Mouse (Mus musculus) gastrocnemius, adult 18-20 months (tissue): Measurements from ENCODE around the gene Itga3. TPM values are rescaled to one million over a fixed set of nuclear protein-coding genes. Genes with fewer than 3 reads are reported as not detected.

Experiments used
- DNase-seq: peaks from one replicate; pipeline ENCODE4 v3.0.0; 2021; ENCODE audit warnings: low spot score
- long read RNA-seq, 2 experiments: library from polyadenylated mRNA; stranded (forward); transcript quantifications; one replicate each; pipeline ENCODE4 v2.0.0; 2021
- total RNA-seq, 2 experiments: library from RNA; stranded (reverse); gene quantifications; 2 replicates each; pipeline ENCODE4 v1.2.3; 2021

Itga3 gene
- 1 to 10 TPM; 4.7 to 5.0 TPM for total RNA-seq
- long read RNA-seq, experiment 1, full-length matches to known transcripts, result 3 of 5 reads
- long read RNA-seq, experiment 1, partial matches to known transcripts, result 1 of 5 reads
- long read RNA-seq, experiment 1, other reads (novel, unspliced or antisense), result 1 of 5 reads
- long read RNA-seq, experiment 2, full-length matches to known transcripts, result 1 of 5 reads
- long read RNA-seq, experiment 2, partial matches to known transcripts, result 2 of 5 reads
- long read RNA-seq, experiment 2, other reads (novel, unspliced or antisense), result 2 of 5 reads

DNA sequence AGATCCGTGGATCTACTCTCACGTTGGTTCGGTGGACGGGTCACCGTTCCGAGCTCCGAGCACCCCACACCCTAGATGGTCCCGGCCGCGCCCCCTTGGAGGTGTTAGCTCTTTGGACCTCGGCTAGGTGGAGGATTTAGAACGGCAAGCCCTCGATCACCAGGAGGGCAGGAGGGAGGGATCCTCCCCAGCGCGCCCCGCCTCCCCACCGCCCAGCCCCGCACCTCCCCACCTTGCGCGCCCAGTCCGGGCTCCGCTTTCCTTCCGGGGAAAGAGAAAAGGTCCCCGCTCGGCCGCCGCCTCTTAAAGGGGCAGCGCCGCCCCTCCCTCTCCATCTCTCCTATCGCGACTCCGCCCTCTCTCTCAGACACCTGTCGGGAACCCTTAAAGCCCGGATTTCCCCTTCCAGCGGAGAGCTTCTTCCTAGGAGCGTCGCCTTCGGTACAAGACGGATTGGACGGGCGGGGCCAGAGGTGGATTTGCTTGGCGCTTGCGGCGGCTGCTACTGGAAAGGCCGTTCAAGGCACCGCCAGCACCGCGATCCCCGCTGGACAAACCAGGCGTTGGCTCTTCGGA lies at the start of gene Itga3:
Gene Itga3 (minus strand): TSS at position 266 of the 576 bp plus-strand sequence.
- DNase-seq, result peak; percentile 53

DNA sequence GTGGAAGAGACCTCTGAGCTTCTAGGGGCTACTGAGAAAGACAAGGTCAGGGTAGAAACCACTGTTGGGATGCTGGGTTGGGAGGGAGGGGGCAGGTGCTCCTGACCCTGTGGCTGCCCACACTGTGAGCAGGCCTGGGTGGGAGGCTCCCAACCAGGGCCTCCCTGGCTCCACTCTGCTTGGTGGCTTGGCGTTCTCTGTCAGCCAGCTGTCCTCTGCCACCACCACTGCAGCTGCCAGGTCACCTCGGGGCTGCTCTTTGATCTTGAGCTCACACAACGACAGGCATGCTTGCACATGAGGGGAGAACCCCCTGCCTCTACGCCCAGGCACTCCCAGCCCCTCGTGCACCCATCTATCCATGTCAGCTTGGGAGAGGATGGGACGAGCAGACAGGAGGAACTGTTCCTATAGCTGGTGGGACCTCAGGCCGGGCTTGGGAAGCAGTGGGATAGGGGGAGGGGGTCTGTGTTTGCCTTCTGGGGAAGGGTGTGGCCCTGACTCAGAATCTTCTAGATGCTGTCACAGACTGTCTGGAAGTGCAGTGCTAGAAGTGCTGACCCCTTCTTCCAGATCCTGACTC lies 48.9 kb upstream of the Itga3 start:
- no peak for DNase-seq

GRCm38 (mm10) chr11:95122100-95122489 lies 45.5 kb upstream of the Itga3 start:
- no peak for DNase-seq

DNA sequence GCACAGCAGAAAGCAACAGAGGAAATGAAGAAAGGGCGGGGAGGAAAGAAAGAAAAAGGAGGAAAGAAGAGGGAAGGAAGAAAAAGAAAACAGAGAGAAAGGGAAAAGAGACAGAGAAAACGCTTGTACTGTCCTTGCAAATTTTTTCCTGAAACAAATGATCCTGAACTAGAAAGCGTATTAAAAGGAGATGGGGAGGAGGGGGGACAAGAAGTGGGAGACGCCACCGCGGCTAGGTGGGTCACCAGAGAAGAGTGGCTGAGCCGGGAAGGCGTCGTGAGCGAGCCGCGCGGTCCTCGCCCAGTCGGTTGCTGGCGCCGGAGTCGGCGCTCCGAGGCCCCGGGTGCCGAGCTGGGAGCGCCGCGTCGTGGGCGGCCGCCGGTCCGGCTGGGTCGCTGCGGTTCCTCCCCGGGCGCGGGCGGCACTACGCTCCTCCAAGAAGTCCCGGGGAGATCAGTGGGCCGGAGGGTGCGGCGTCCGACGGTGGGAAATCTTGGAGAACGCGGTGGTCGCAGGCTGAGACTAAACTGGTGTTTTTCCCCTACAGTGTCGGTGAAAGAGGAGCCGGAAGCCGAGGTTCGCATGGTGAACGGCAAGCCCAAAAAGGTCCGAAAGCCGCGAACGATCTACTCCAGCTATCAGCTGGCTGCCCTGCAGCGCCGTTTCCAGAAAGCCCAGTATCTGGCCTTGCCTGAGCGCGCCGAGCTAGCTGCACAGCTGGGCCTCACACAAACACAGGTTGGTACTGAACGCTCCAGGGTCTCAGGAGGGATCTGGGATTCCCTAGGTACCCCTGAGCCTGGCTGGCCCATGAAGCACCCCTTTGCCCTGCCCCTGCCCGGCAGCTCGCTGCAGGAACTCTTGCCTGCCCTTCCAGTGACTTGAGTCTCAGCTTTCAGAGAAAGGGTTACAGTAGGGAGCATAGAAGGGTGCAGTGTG lies 44.8 kb upstream of the Itga3 start:
- no peak for DNase-seq

GRCm38 (mm10) chr11:95120633-95121020 lies 44.0 kb upstream of the Itga3 start:
- no peak for DNase-seq

GRCm38 (mm10) chr11:95119990-95120632 lies 43.5 kb upstream of the Itga3 start, which contains the start of gene Dlx3:
TSS of gene Dlx3 (plus strand) at chr11:95120119.
- DNase-seq, result no peak

- peak; percentile 70 for DNase-seq
These were observed 41.9 kb upstream of the Itga3 start for GRCm38 (mm10) chr11:95118505-95118904.

GRCm38 (mm10) chr11:95117030-95117429 lies 40.4 kb upstream of the Itga3 start:
- DNase-seq, result peak; percentile 67

GRCm38 (mm10) chr11:95110081-95110480 lies 33.5 kb upstream of the Itga3 start:
- no peak for DNase-seq

DNA sequence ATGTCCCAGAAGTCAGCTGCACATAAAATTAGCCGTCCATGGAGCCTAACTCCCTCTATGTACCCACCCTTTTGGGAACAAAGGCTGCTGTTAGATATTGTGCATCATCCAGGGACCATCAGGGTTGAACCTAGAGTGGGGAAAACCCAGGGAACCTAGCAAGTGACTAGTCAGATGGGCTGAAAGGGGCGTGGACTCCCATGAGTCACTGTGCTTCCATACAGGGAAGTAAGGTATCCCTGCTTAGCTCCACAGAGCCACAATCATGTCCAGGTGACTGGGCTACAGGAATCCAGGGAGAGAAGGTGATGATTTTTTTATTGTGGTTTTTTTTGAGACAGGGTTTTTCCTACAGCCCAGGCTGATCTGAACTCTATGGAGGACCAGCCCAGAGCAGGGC lies 32.4 kb upstream of the Itga3 start:
- DNase-seq, result no peak

DNA sequence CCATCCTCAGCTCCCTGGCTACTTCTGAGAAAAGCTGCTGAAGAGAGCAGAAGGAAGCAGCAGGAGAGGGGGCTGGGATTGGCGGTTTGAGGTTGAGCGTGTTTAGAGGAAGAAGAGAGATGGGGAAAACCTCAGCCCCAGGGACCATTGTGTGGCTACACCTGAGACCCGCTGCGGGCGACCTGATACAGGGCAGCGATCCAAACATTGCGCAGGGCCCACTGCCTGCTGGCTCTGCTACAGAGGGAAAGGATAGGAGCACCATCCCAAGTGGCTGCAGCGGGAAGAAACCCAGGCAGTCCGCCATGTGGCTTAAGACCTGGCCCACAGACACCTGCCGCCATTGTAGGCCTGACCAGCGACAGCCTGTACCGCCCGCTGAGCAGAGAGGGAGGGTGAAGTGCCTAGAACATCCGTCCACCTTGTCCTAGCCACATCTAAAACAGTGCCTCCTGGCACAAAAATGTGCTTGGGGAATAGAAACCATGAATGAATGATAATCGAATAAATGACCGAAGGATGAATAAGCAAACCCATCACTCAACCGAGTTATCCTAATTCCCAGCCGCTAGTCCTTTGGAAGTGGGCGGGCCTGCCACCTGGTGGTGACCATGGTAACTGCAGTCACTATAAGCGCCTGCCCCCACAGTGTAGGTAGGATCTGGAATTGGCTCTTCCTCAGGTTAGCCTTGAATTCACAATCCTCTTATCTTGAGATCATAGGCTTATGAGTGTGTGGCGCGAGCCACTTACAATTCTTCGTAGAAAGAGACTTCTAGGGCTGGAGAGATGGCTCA lies 30.0 kb upstream of the Itga3 start:
- peak; percentile 75 for DNase-seq

GRCm38 (mm10) chr11:95105274-95105874 lies 28.8 kb upstream of the Itga3 start:
- DNase-seq, result no peak

GRCm38 (mm10) chr11:95104266-95104665 lies 27.7 kb upstream of the Itga3 start:
- DNase-seq, result no peak

DNA sequence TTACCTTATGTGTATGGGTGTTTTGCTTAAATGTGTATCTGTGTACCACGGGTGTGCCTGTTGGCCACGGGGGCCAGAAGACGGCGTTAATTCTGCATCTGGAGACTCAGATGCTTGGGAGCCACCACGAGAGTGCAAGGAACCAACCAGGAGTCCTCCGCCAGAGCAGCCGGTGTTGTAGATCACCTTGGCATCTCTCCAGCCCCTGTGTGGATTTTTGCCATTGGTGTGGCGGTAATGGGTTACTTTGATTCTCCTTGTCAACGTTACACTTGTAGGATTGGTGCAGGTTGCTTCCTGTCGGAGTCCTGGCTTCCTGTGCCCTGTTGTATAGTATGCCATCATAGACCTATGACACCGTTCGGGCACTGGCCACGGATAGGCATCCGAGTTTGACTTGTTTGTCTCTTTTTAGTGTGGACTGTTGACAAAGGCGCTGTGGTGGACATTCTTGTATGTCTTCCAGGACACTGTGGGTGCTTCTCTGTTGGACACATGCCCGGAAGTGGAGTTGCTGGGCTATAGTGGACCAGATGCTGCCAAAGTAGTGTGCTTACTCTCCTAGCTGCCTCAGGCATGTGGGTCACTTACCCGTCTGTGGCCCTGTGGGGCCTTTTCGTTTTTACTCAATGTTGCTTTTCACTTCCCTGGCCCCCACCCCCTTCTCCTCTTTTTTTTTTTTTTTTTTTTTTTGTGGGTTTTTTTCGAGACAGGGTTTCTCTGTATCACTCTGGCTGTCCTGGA lies 25.7 kb upstream of the Itga3 start:
- DNase-seq, result no peak

DNA sequence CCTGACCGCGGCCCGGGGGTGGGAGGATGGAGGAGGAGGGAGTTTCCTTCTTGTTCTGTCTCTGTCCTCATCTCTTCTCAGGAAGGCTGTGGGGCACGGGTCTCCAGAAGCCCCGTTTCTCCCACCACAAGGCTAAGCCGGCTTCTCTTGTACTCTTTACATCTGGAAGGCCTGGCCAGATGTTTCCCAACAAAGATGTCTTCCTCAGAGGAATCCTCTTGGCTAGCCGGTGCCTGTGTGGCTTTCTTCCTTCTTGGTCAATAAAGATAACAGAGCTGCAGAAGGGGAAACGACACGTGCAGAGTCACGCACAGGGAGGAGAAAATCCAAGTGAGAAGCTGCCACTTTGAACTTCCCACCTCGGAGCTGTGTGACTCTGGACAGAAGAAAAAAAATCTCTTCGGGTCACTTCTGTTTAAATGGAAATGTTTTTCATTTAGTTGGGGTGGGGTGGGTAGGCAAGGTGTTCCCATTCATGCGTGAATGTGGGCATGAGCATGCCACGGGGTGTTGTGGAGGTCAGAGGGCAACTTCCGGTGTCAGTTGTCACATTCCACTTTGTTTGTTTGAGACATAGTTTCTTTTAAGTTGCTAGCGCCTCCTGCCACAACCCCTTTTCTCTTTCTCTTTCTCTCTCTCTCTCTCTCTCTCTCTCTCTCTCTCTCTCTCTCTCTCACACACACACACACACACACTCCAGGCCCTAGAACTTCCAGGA lies 24.6 kb upstream of the Itga3 start:
- no peak for DNase-seq

DNA sequence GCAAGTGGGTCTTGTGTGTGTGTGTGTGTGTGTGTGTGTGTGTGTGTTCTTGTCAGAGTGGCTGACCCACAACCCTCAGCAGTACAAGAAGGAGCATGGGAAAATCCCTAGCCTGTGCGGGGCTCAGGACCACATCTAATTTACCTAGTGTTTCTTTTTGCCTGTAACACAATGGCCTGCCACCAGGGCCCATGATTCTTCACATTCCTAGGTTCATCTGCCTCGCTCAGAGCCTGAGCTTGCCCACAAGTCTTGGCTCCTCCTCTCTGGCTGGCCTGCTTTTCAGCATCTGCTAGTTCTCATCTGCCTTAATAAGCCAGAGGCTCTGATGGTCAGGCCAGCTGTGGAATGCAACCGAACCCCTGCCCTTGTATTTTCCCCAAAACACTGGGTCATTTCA lies 23.8 kb upstream of the Itga3 start:
- no peak for DNase-seq

DNA sequence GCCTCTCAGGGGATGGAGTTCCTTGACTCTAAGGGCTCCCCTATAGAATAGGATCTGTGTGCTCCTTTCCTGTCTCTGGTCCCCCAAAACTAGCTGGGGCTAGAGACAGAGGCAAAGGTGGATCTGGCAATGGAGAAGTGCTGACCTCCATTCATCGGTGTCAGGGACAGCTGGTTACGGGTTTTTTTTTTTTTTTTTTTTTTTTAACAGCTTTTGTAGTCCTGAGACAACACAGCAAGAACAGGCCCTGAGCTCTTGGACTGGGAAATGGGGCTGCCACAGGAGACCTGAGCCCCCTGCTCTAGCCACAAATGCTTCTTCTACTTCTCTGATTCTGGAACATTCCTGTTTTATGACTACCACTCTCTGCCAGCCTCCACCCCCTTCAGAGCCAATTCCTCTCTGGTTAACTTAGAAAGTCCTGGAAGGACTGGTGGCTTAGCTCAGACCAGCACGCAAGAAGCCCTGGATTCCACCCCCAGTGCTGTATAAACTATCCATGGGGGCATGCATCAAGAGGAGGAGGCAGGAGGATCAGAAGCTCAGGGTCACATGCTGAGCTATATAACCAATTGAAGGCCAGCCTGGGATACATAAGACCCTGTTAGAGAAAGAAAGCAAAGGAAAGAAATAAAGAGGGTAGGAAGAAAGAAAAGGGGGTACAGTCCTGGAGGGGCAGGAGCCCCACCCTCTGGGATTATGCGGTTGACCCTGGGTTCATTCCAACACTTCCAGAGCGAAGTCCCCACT lies 21.9 kb upstream of the Itga3 start:
- DNase-seq, result no peak

GRCm38 (mm10) chr11:95097889-95098288 lies 21.3 kb upstream of the Itga3 start:
- DNase-seq, result no peak
